Mouse (Mus musculus): ENCODE data around the gene Gm9903. TPM values are rescaled to one million over a fixed set of nuclear protein-coding genes. Genes with fewer than 3 reads are reported as not detected.

Gene Gm9903
- total RNA-seq, 2 experiments from 2014 or later = 0.51 to 0.59 TPM

- DNase-seq (ENCODE audit: extremely low spot score in 1 of 2, low spot score in 2 of 2) = no peak
- intact Hi-C loops (cut with DNase I) = no loop called here
These were observed 51.3 kb downstream of the Gm9903 start for GRCm38 (mm10) chr5:33681044-33681443.

Other genes with a start within 250 kb of the Gm9903 start
- not detected for gene Nkx1-1, start 195.9 kb upstream of the Gm9903 start, total RNA-seq (2021)
- 10 to 100 TPM; 17.3 to 19.6 TPM for gene Fam53a, start 290 bp upstream of the Gm9903 start, total RNA-seq (2021)
- 10 to 100 TPM; 26.5 to 28.9 TPM for gene Slbp, start 22.6 kb downstream of the Gm9903 start, total RNA-seq (2021)
- gene Tacc3, start 28.2 kb downstream of the Gm9903 start, total RNA-seq (2021) = 10 to 100 TPM in 1 of 2 experiments, 1 to 10 TPM in 1; 9.9 to 15.0 TPM
- gene Tmem129, start 28.5 kb downstream of the Gm9903 start, total RNA-seq (2021) = 10 to 100 TPM; 22.2 to 23.9 TPM
- 100 to 1,000 TPM in 1 of 2 experiments, 10 to 100 TPM in 1; 71.3 to 109 TPM for gene Fgfr3, start 91.7 kb downstream of the Gm9903 start, total RNA-seq (2021)
- 100 to 1,000 TPM in 1 of 2 experiments, 10 to 100 TPM in 1; 99.6 to 113 TPM for gene Letm1, start 152.9 kb downstream of the Gm9903 start, total RNA-seq (2021)
- 100 to 1,000 TPM; 157 to 158 TPM for gene Nsd2, start 190.8 kb downstream of the Gm9903 start, total RNA-seq (2021)

Measured in left cerebral cortex, postnatal 10 days (tissue).